Mouse (Mus musculus) spleen, postnatal 36 days (tissue): Measurements from ENCODE around the gene Qpctl.
"Not testable (repeated sequence)": the region's sequence is repeated elsewhere in the genome, so short reads cannot be mapped to it uniquely, and the experiment has no call there.

ENCODE experiments used
- DNase-seq, 2 experiments: peaks; one replicate each; pipeline ENCODE4 v3.0.0; 2022; ENCODE audit warnings: low spot score in 2 of 2, mixed read lengths in 1 of 2

The Qpctl gene

GRCm38 (mm10) chr7:19164189-19164588 is 15.1 kb upstream of the Qpctl start:
- DNase-seq, result no peak

GRCm38 (mm10) chr7:19163752-19164151 is 14.7 kb upstream of the Qpctl start:
- DNase-seq, result no peak

GRCm38 (mm10) chr7:19162928-19163327 is 13.8 kb upstream of the Qpctl start:
- DNase-seq, result no peak

- no peak for DNase-seq
These were observed 11.0 kb upstream of the Qpctl start for GRCm38 (mm10) chr7:19160115-19160514.

GRCm38 (mm10) chr7:19159411-19159810 is 10.3 kb upstream of the Qpctl start:
- no peak for DNase-seq

GRCm38 (mm10) chr7:19158601-19159000 is 9.5 kb upstream of the Qpctl start:
- DNase-seq, result no peak

GRCm38 (mm10) chr7:19157160-19157800 is 8.2 kb upstream of the Qpctl start:
- DNase-seq, result peak; percentile 87 to 88

- DNase-seq, result no peak
These were observed 6.9 kb upstream of the Qpctl start for GRCm38 (mm10) chr7:19155825-19156475.

GRCm38 (mm10) chr7:19154796-19155195 is 5.7 kb upstream of the Qpctl start:
- DNase-seq, result no peak

- DNase-seq, result not testable (repeated sequence)
These were observed 2.0 kb upstream of the Qpctl start for GRCm38 (mm10) chr7:19151121-19151520.

- peak; percentile 90 to 91 for DNase-seq
These were observed 535 bp upstream of the Qpctl start, which contains the start of gene Snrpd2 for GRCm38 (mm10) chr7:19149626-19150025. Gene Snrpd2, plus strand, starts transcription at chr7:19149722.

GRCm38 (mm10) chr7:19148180-19148874 is 764 bp downstream of the Qpctl start:
- DNase-seq, result no peak

GRCm38 (mm10) chr7:19147497-19148045 is 1.5 kb downstream of the Qpctl start:
- no peak for DNase-seq

- no peak for DNase-seq
These were observed 2.3 kb downstream of the Qpctl start for GRCm38 (mm10) chr7:19146793-19147192.

GRCm38 (mm10) chr7:19137380-19137779 is 11.7 kb downstream of the Qpctl start:
- DNase-seq, result peak; percentile 35 to 37

- DNase-seq, result no peak
These were observed 12.3 kb downstream of the Qpctl start for GRCm38 (mm10) chr7:19136673-19137334.

- DNase-seq, result no peak
These were observed 12.9 kb downstream of the Qpctl start for GRCm38 (mm10) chr7:19136168-19136567.

- peak; percentile 89 to 92 for DNase-seq
These were observed 17.7 kb downstream of the Qpctl start for GRCm38 (mm10) chr7:19131324-19131848.

GRCm38 (mm10) chr7:19130657-19131056 is 18.4 kb downstream of the Qpctl start:
- no peak for DNase-seq

GRCm38 (mm10) chr7:19129396-19129795 is 19.7 kb downstream of the Qpctl start:
- DNase-seq, result no peak

GRCm38 (mm10) chr7:19127744-19128143 is 21.3 kb downstream of the Qpctl start:
- no peak for DNase-seq

- no peak for DNase-seq
These were observed 24.4 kb downstream of the Qpctl start for GRCm38 (mm10) chr7:19124713-19125112.
